Mouse (Mus musculus) hindbrain, postnatal 0 days (tissue): ENCODE measurements around the gene Ctcfl. TPM values are rescaled to one million over a fixed set of nuclear protein-coding genes. Genes with fewer than 3 reads are reported as not detected.
"Not testable (repeated sequence)": the region's sequence is repeated elsewhere in the genome, so short reads cannot be mapped to it uniquely, and the experiment has no call there.

ENCODE experiments used
- ATAC-seq: fragments of 200-750 bp; cut with Nextera tagmentation; 2 replicates; pipeline ENCODE4 v1.8.0; 2017; ENCODE audit warnings: mild to moderate bottlenecking, moderate TSS enrichment, moderate library complexity
- DNase-seq: peaks from one replicate; pipeline ENCODE4 v3.0.0-alpha.2; 2015; ENCODE audit warnings: low spot score
- H3K27ac ChIP-seq: fragments of 300-500 bp; sonication (generic); 2 replicates; pipeline ENCODE4 v1.5.1; 2014; ENCODE audit warnings: mild to moderate bottlenecking
- H3K27me3 ChIP-seq: fragments of 300-500 bp; sonication (generic); 2 replicates; pipeline ENCODE4 v1.6.1; 2014; ENCODE audit warnings: low read length, mixed read lengths; ENCODE audit not compliant: insufficient read depth
- H3K36me3 ChIP-seq: fragments of 300-500 bp; sonication (generic); 2 replicates; pipeline ENCODE4 v1.6.1; 2014; ENCODE audit warnings: low read length, mixed read lengths; ENCODE audit not compliant: insufficient read depth
- H3K4me1 ChIP-seq: fragments of 300-500 bp; sonication (generic); 2 replicates; pipeline ENCODE4 v1.6.1; 2014; ENCODE audit warnings: antibody characterized with exemption, low read length, mixed read lengths; ENCODE audit not compliant: insufficient read depth
- H3K4me2 ChIP-seq: fragments of 300-500 bp; sonication (generic); 2 replicates; pipeline ENCODE4 v1.6.1; 2014; ENCODE audit warnings: low read depth, mild to moderate bottlenecking, low read length, moderate library complexity, mixed read lengths
- H3K4me3 ChIP-seq: fragments of 300-500 bp; sonication (generic); 2 replicates; pipeline ENCODE4 v1.5.1; 2014; ENCODE audit warnings: low read length
- H3K9ac ChIP-seq: fragments of 300-500 bp; sonication (generic); replicated peaks from 2 replicates; pipeline ENCODE4 v1.6.1; 2014; ENCODE audit warnings: mild to moderate bottlenecking, low read length, moderate library complexity, mixed read lengths
- H3K9me3 ChIP-seq: fragments of 300-500 bp; sonication (generic); 2 replicates; pipeline ENCODE4 v1.6.1; 2016; ENCODE audit warnings: low read length, mixed read lengths
- CTCF ChIP-seq: IDR thresholded peaks from 2 replicates; pipeline ENCODE4 v1.5.1; 2016; ENCODE audit warnings: antibody characterized with exemption, control low read depth, low read depth
- WGBS: fragments of 180-500 bp; shearing (Covaris S2); extraction: QIAGEN DNeasy Blood & Tissue Kit; methylation state at CpG from one replicate; pipeline ENCODE4 v1.1.7; 2014; 5-methylcytosine and 5-hydroxymethylcytosine counted together
- polyA plus RNA-seq: library from polyadenylated mRNA; unstranded; fragments of >200 nt; fragmentation: Nextera tagmentation; extraction: Ambion mirVana; gene quantifications from 2 replicates; pipeline ENCODE4 v1.2.1, GENCODE M21; 2015
- total RNA-seq: library from RNA; depleted of rRNA; stranded (reverse); fragments of >200 nt; gene quantifications from 2 replicates; pipeline ENCODE4 v1.2.3, GENCODE M21; 2014

Ctcfl gene
- total and polyA plus RNA-seq, 2 experiments from 2014 or later = not detected

DNA sequence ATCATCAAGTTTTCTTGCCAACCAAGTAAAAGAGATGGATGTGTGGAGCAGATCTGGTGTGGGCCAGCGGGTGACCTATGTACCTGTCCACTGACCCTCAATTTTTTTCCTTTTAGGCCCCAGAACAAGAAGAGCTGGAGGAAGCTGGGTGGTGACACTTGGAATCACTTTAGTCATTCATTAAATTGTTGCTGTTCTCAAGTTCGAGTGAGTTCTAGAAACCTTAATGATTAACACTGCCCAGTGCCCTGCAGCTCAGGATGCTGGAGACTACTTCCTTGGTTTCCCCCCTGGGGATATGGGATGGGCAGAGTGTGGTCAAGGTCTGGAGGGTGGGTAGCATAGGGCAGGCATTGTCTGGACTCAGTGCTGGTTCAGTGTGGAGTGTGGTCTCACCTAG lies 9.8 kb upstream of the Ctcfl start:
- Histone ChIP-seq H3K27ac (no peak overlapping the region), H3K36me3 (no peaks in the 10 kb centered on the region), H3K4me3 (no peak overlapping the region), H3K4me2 (no peak overlapping the region), H3K27me3 (no peaks in the 10 kb centered on the region), H3K4me1 (no peaks in the 10 kb centered on the region), H3K9me3 (no peaks in the 10 kb centered on the region), H3K9ac (no peak overlapping the region)
- no peak for DNase-seq
- no peak for ATAC-seq
- WGBS = 84% methylated on average over 2 of the region's 2 CpGs
- TF ChIP-seq CTCF = no peak

DNA sequence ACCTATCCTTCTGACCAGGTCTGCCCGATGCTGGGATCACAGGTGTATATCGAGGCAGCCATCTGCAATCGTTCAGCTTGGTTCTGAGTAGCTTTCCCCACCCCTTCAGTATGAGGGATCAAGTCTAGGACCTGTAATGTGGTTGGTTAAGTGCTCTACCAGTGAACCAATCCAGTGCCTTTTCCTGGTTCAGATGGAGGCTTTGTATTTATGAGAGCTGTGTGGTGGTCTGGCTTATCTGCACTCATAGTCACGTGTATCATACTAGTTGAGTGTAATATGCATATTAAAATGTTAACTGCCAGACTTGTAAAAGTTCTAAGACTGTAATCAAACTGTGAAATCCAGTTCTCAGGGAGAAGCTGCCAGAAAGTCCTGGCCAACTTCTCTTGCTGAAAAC lies 7.1 kb upstream of the Ctcfl start:
- H3K4me3 ChIP-seq = no peak overlapping the region
- TF ChIP-seq CTCF = no peak
- no peak overlapping the region for H3K4me2 ChIP-seq
- WGBS = 90% methylated on average over 4 of the region's 4 CpGs
- no peaks in the 10 kb centered on the region for H3K36me3 ChIP-seq
- no peaks in the 10 kb centered on the region for H3K9me3 ChIP-seq
- no peaks in the 10 kb centered on the region for H3K4me1 ChIP-seq
- H3K27me3 ChIP-seq = no peaks in the 10 kb centered on the region
- no peak for DNase-seq
- H3K9ac ChIP-seq = no peak overlapping the region
- H3K27ac ChIP-seq = no peak overlapping the region
- ATAC-seq = no peak

DNA sequence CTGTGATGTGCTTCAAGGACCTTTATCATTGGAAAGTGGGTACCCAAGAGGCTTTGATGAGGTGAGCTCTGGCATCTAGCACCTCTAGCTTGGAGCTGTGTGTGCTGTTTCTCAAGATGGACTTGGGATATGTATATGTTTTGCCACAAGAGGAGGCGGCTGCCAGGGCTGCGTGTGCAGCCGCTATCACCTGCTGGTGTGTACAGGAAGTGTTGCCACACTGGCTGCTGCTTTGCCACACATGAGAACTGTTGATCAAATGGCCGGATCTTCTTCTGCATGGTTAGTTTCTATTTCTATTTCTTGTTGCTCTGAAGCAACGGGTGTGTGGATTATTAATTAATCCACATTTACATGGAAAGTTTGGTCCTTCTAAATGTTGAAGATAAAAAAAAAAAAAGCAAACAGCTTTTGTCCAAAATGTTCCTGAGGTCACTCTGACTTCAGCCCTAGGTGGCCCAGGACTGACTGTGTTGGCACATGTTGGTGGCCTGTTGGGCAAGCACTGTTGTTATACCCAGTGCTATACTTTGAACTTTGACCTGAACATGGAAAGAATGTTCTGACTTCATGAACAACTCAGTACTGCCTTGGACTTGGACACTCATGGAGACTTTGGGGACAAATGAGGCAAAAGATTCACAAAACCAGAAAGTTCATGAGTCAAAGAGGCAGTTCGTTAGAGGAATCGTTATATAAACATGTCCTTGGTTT lies 4.9 kb upstream of the Ctcfl start:
- Histone ChIP-seq H3K27ac (no peak overlapping the region), H3K4me2 (no peak overlapping the region), H3K36me3 (no peaks in the 10 kb centered on the region), H3K27me3 (no peaks in the 10 kb centered on the region), H3K4me3 (no peak overlapping the region), H3K9ac (no peak overlapping the region), H3K9me3 (no peaks in the 10 kb centered on the region), H3K4me1 (no peaks in the 10 kb centered on the region)
- 89% methylated on average over 7 of the region's 7 CpGs for WGBS
- ATAC-seq = no peak
- TF ChIP-seq CTCF = no peak
- no peak for DNase-seq

DNA sequence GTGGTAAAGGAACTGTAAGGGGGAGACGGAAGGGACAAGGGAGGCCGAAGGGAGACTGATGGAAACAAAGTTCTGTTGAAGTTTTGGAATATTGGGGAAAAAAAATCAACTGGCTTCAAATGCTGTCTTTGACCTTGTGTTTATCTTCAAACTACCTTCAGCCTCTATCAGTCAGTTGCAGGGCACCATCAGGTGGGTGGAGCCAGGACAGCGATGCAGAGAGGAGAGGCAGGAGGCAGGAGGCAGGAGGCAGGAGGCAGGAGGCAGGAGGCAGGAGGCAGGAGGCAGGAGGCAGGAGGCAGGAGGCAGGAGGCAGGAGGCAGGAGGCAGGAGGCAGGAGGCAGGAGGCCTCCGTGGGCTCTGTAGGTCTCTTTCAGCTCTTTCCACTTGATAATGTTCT lies 792 bp upstream of the Ctcfl start:
- H3K9ac ChIP-seq = not testable (repeated sequence)

DNA sequence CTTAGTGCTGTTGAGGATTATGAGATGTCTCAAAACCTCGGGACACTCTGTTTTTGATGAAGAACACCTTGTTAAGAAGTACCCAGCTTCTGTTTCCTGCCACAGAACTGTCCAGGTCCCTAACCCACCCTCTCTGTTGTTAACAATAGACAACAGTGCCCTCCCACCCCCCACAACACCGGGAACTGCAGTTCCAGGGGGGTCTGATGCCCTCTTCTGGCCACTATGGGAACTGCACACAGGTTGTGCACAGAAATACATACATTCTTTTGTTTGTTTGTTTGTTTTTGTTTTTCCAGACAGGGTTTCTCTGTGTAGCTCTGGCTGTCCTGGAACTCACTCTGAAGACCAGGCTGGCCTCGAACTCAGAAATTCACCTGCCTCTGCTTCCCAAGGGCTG lies 5.5 kb downstream of the Ctcfl start:
- TF ChIP-seq CTCF = peak; percentile 37
- WGBS = 70% methylated on average over 3 of the region's 3 CpGs
- not testable (repeated sequence) for H3K4me2 ChIP-seq, DNase-seq, H3K27me3 ChIP-seq, H3K9me3 ChIP-seq, H3K9ac ChIP-seq, H3K4me3 ChIP-seq, ATAC-seq, H3K27ac ChIP-seq, H3K36me3 ChIP-seq, H3K4me1 ChIP-seq

More for the DNA sequence above, 792 bp upstream of the Ctcfl start:
- H3K4me2 ChIP-seq, H3K4me3 ChIP-seq, H3K4me1 ChIP-seq, DNase-seq, H3K27ac ChIP-seq, H3K36me3 ChIP-seq, ATAC-seq, H3K9me3 ChIP-seq, H3K27me3 ChIP-seq: not testable (repeated sequence)
- 58% methylated on average over 4 of the region's 4 CpGs for WGBS

DNA sequence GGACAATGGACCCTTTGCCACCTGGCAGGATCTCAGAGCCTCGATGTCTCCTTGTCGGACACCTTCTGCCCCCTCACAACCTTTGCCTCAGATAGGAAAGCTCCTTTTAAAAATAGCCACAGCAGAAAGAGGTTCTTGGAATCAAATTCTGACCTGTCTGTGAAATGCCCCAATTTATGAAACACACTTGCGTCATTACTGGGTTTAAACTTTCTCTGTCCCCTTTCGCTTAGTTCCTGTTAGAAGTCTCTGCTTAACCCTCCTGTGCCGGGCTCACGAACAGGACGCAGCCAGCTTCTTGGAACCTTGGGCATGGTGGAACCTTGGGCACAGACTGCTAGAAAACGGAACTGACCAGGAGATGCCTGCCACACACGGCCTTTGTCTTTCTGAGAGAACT lies 8.8 kb downstream of the Ctcfl start:
- no peak for ATAC-seq
- H3K4me1 ChIP-seq = no peaks in the 10 kb centered on the region
- H3K4me2 ChIP-seq = no peak overlapping the region
- no peaks in the 10 kb centered on the region for H3K9me3 ChIP-seq
- TF ChIP-seq CTCF = no peak
- no peaks in the 10 kb centered on the region for H3K36me3 ChIP-seq
- no peaks in the 10 kb centered on the region for H3K27me3 ChIP-seq
- H3K4me3 ChIP-seq = no peak overlapping the region
- no peak for DNase-seq
- WGBS = 90% methylated on average over 9 of the region's 9 CpGs
- no peak overlapping the region for H3K27ac ChIP-seq
- no peak overlapping the region for H3K9ac ChIP-seq

DNA sequence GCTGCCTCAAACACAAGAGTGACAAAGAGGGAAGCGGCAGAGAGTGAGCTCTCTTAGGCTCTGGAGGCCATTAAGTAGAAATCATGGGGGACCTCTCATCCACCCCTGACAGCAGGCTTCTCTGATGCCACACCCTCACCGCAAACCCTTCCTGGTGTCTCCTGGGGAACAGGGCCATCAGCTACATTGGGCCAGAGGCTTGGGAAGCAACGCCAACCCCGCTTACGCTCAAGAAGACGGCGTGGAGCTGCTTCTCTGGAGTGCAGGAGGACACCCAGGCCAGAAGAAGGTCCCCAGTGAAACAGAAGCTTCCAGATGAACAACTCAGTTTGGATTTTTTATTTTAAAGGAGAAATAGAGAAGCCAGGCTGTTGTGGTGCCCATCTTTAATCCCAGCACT lies 9.8 kb downstream of the Ctcfl start:
- no peak overlapping the region for H3K27ac ChIP-seq
- no peak overlapping the region for H3K4me2 ChIP-seq
- H3K9ac ChIP-seq = no peak overlapping the region
- H3K4me3 ChIP-seq = no peak overlapping the region
- no peaks in the 10 kb centered on the region for H3K36me3 ChIP-seq
- ATAC-seq = no peak
- H3K27me3 ChIP-seq = no peaks in the 10 kb centered on the region
- H3K9me3 ChIP-seq = no peaks in the 10 kb centered on the region
- 91% methylated on average over 7 of the region's 7 CpGs for WGBS
- DNase-seq = no peak
- H3K4me1 ChIP-seq = no peaks in the 10 kb centered on the region
- TF ChIP-seq CTCF = no peak
